13 mouse cellular contexts compared by ENCODE assay signal in the genomic region with DNA sequence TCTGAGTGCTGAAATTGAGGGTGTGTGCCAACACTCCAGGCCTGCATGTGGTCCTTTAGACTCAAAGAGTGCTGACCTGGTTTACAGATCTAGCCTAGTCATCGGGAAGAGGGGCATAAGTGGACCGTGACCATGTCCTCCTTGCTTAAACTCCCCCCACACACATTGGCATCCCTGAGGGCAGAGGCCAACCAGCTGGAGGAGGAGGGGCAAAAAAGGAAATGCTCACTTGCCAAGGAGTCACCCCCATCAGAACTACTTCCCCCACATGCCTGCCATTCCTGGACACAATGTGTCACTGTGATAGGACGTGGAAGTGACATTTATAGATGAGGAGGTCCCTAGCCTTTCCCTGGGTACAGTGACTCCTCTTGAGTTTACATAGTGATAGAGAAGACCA. TPM values are rescaled to one million over a fixed set of nuclear protein-coding genes. Genes with fewer than 3 reads are reported as not detected.
DNase-seq lines count a peak whose midpoint lies in the region; ATAC-seq and TF ChIP-seq lines count a peak whose summit lies in the region.
"Had no signal": no experiment of that assay in that cellular context is flagged by ENCODE, and none has a peak within 500 bp of the region (broad histone marks: within the 10 kb centered on the region; RNA-seq: fewer than 3 reads in every experiment).

No protein-coding gene starts in this region.

- H3K9ac ChIP-seq in heart, embryonic 12.5 days, result no peak overlapping the region
- H3K9ac ChIP-seq in heart, adult 2 months (ENCODE audit: low read depth, low read length), result no peak overlapping the region
- no peak overlapping the region for H3K9ac ChIP-seq in heart, postnatal 0 days (replicated peaks; ENCODE audit: low read depth, low read length)
- H3K9ac ChIP-seq: hindbrain, embryonic 15.5 days; limb, embryonic 12.5 days; midbrain, embryonic 15.5 days had no signal

- H3K4me2 ChIP-seq in heart, embryonic 12.5 days, result no peak overlapping the region
- H3K4me2 ChIP-seq in heart, postnatal 0 days (ENCODE audit: low read depth, low read length), result no peak overlapping the region
- H3K4me2 ChIP-seq: hindbrain, embryonic 15.5 days; limb, embryonic 12.5 days; midbrain, embryonic 15.5 days had no signal

- ATAC-seq in heart, embryonic 12.5 days (ENCODE audit: insufficient number of reproducible peaks, low FRiP score), result no peak
- ATAC-seq in heart, postnatal 0 days (ENCODE audit: insufficient read depth, low read depth), result peak; percentile 61
- ATAC-seq: midbrain, embryonic 15.5 days had no signal

- TF ChIP-seq CTCF in heart, adult 2 months (IDR thresholded peaks at IDR 0.05), result no peak
- no peak for TF ChIP-seq CTCF in heart, postnatal 0 days (IDR thresholded peaks at IDR 0.05; ENCODE audit: low read depth)

- H3K36me3 ChIP-seq in heart, embryonic 12.5 days, result peaks cover 44% of the 10 kb centered on the region
- no peaks in the 10 kb centered on the region for H3K36me3 ChIP-seq in heart, adult 2 months (ENCODE audit: control insufficient read depth, insufficient read depth, low read length)
- peaks cover 49% of the 10 kb centered on the region for H3K36me3 ChIP-seq in heart, postnatal 0 days (replicated peaks; ENCODE audit: control insufficient read depth, insufficient read depth, low read length)

- no peaks in the 10 kb centered on the region for H3K27me3 ChIP-seq in heart, embryonic 12.5 days (replicated peaks)
- no peaks in the 10 kb centered on the region for H3K27me3 ChIP-seq in heart, adult 2 months (ENCODE audit: control insufficient read depth, insufficient read depth, low read length)
- H3K27me3 ChIP-seq in heart, postnatal 0 days (ENCODE audit: control insufficient read depth, insufficient read depth, low read length), result no peaks in the 10 kb centered on the region
- H3K27me3 ChIP-seq: hindbrain, embryonic 15.5 days; limb, embryonic 12.5 days; midbrain, embryonic 15.5 days had no signal

- DNase-seq in heart, adult 2 months, result no peak
- peak; percentile 42 for DNase-seq in Muller cell, postnatal 12 days (ENCODE audit: inconsistent ontology term)
- DNase-seq in heart, postnatal 0 days (ENCODE audit: low spot score), result peak; percentile 67
- DNase-seq in kidney, postnatal 4 days, result peak; percentile 63 to 74
- DNase-seq in thymus, postnatal 10 days (ENCODE audit: low spot score in 2 of 2), result no peak
- DNase-seq in adrenal gland, postnatal 4 days (ENCODE audit: low spot score in 2 of 2), result no peak
- DNase-seq in neural tube, embryonic 10.5 days (ENCODE audit: extremely low spot score, low spot score), result no peak
- DNase-seq: adrenal gland, postnatal 36 days; gastrocnemius, postnatal 10 days had no signal

- H3K4me1 ChIP-seq in heart, embryonic 12.5 days (replicated peaks), result peaks cover 22% of the 10 kb centered on the region
- no peaks in the 10 kb centered on the region for H3K4me1 ChIP-seq in heart, adult 2 months (ENCODE audit: control insufficient read depth, insufficient read depth, low read length)
- no peaks in the 10 kb centered on the region for H3K4me1 ChIP-seq in heart, postnatal 0 days (ENCODE audit: control insufficient read depth, insufficient read depth)
- H3K4me1 ChIP-seq: hindbrain, embryonic 15.5 days; limb, embryonic 12.5 days; midbrain, embryonic 15.5 days had no signal

- TF ChIP-seq EP300 in heart, adult 2 months (IDR thresholded peaks at IDR 0.05; ENCODE audit: insufficient read depth, low read depth, low read length), result no peak
- no peak for TF ChIP-seq EP300 in heart, postnatal 0 days (IDR thresholded peaks at IDR 0.05; ENCODE audit: low read depth)

- intact Hi-C loops in heart, adult 2 months (cut with DNase I), result loop anchor here (2.0 kb wide), 2 partner anchors 117 to 265 kb away; partner anchors contain the start of gene Fnbp1

- H3K9me3 ChIP-seq in heart, embryonic 12.5 days (replicated peaks), result no peaks in the 10 kb centered on the region
- H3K9me3 ChIP-seq in heart, postnatal 0 days (replicated peaks; ENCODE audit: control insufficient read depth, low read length), result no peaks in the 10 kb centered on the region
- H3K9me3 ChIP-seq: hindbrain, embryonic 15.5 days; limb, embryonic 12.5 days; midbrain, embryonic 15.5 days had no signal

- 64% methylated on average over 3 of the region's 3 CpGs for WGBS in heart, embryonic 12.5 days
- 39% methylated on average over 3 of the region's 3 CpGs for WGBS in heart, adult 2 months
- 38% methylated on average over 3 of the region's 3 CpGs for WGBS in heart, postnatal 0 days

- no peak overlapping the region for H3K4me3 ChIP-seq in heart, embryonic 12.5 days
- no peak overlapping the region for H3K4me3 ChIP-seq in heart, adult 2 months
- H3K4me3 ChIP-seq in heart, postnatal 0 days (ENCODE audit: low read depth, low read length), result no peak overlapping the region
- H3K4me3 ChIP-seq: hindbrain, embryonic 15.5 days; limb, embryonic 12.5 days; midbrain, embryonic 15.5 days had no signal

- no peak for TF ChIP-seq POLR2A in heart, adult 2 months (IDR thresholded peaks at IDR 0.05; ENCODE audit: insufficient read depth, low read depth, low read length)

- H3K27ac ChIP-seq in heart, embryonic 12.5 days (ENCODE audit: poor library complexity, severe bottlenecking), result peak overlapping the region; percentile 74
- H3K27ac ChIP-seq in heart, adult 2 months, result no peak overlapping the region
- peak overlapping the region; percentile 64 for H3K27ac ChIP-seq in heart, postnatal 0 days (ENCODE audit: low read depth)
- H3K27ac ChIP-seq: hindbrain, embryonic 15.5 days; limb, embryonic 12.5 days; midbrain, embryonic 15.5 days had no signal

- no peaks in the 10 kb centered on the region for H3K79me2 ChIP-seq in heart, adult 2 months (replicated peaks; ENCODE audit: control insufficient read depth, insufficient read depth, low read length)

RNA-seq across cellular contexts. Expression of gene Usp20, which starts 43.4 kb away (rescaled TPM):
- 27.4 and 27.9 TPM in 2 replicates for polyA plus RNA-seq in heart, embryonic 12.5 days (2016; fragmentation: Nextera tagmentation; extraction: Ambion mirVana)
- 10 to 100 TPM; 50.8 to 55.0 TPM for total RNA-seq in heart, adult 2 months (2021)
- 43.9 and 51.7 TPM in 2 replicates for polyA plus RNA-seq in heart, adult 2 months (2012; rRNA removed)
- total RNA-seq in heart, postnatal 0 days (2014; rRNA removed; ENCODE audit: low replicate concordance), result 78.4 and 81.7 TPM in 2 replicates
- 27.6 and 31.2 TPM in 2 replicates for polyA plus RNA-seq in heart, postnatal 0 days (2015; fragmentation: Nextera tagmentation; extraction: Ambion mirVana)
- 10 to 100 TPM; 30.7 to 31.5 TPM for total RNA-seq in adrenal gland, postnatal 4 days (2021)

RNA-seq across cellular contexts. Expression of gene BC005624, which starts 43.5 kb away (rescaled TPM):
- 33.8 and 35.5 TPM in 2 replicates for polyA plus RNA-seq in heart, embryonic 12.5 days (2016; fragmentation: Nextera tagmentation; extraction: Ambion mirVana)
- total RNA-seq in heart, adult 2 months (2021), result 10 to 100 TPM; 20.6 to 21.7 TPM
- polyA plus RNA-seq in heart, adult 2 months (2012; rRNA removed), result 14.7 and 25.0 TPM in 2 replicates
- total RNA-seq in heart, postnatal 0 days (2014; rRNA removed; ENCODE audit: low replicate concordance), result 7.6 and 13.8 TPM in 2 replicates
- polyA plus RNA-seq in heart, postnatal 0 days (2015; fragmentation: Nextera tagmentation; extraction: Ambion mirVana), result 21.1 and 23.7 TPM in 2 replicates
- 10 to 100 TPM; 37.3 to 42.8 TPM for total RNA-seq in adrenal gland, postnatal 4 days (2021)

RNA-seq across cellular contexts. Expression of gene Tor1a, which starts 57.7 kb away (rescaled TPM):
- polyA plus RNA-seq in heart, embryonic 12.5 days (2016; fragmentation: Nextera tagmentation; extraction: Ambion mirVana), result 56.4 TPM in 2 replicates
- 10 to 100 TPM in 1 of 2 experiments, 1 to 10 TPM in 1; 9.6 to 10.4 TPM for total RNA-seq in heart, adult 2 months (2021)
- polyA plus RNA-seq in heart, adult 2 months (2012; rRNA removed), result 11.3 and 14.3 TPM in 2 replicates
- 27.1 and 43.9 TPM in 2 replicates for total RNA-seq in heart, postnatal 0 days (2014; rRNA removed; ENCODE audit: low replicate concordance)
- 32.7 and 35.0 TPM in 2 replicates for polyA plus RNA-seq in heart, postnatal 0 days (2015; fragmentation: Nextera tagmentation; extraction: Ambion mirVana)
- total RNA-seq in adrenal gland, postnatal 4 days (2021), result 10 to 100 TPM; 45.1 to 47.1 TPM

Comparison
In these comparisons a context has a peak if more than half of its experiments do, and no peak if none do; other contexts are left out.
1. DNase-seq: peak in Muller cell, postnatal 12 days (single experiment), heart, postnatal 0 days (single experiment) and kidney, postnatal 4 days (2 of 2); none in heart, adult 2 months (0 of 2), thymus, postnatal 10 days (0 of 2), adrenal gland, postnatal 4 days (0 of 2) and neural tube, embryonic 10.5 days (single experiment).